Mouse (Mus musculus) neural tube, embryonic 14.5 days (tissue): ENCODE results near the gene A930017K11Rik. TPM values are rescaled to one million over a fixed set of nuclear protein-coding genes. Genes with fewer than 3 reads are reported as not detected.

Experiments
- ATAC-seq: fragments of 200-750 bp; cut with Nextera tagmentation; 2 replicates; pipeline ENCODE4 v1.8.0; 2017; ENCODE audit warnings: low read depth, mild to moderate bottlenecking, moderate TSS enrichment, moderate library complexity
- H3K27ac ChIP-seq: fragments of 300-500 bp; sonication (generic); 2 replicates; pipeline ENCODE4 v1.5.1; 2014; ENCODE audit warnings: low read depth, mild to moderate bottlenecking, control low read depth, low read length, moderate library complexity, mixed read lengths
- H3K27me3 ChIP-seq: fragments of 300-500 bp; sonication (generic); 2 replicates; pipeline ENCODE4 v1.6.1; 2014; ENCODE audit warnings: low read length; ENCODE audit not compliant: control insufficient read depth, insufficient read depth
- H3K36me3 ChIP-seq: fragments of 300-500 bp; sonication (generic); 2 replicates; pipeline ENCODE4 v1.6.1; 2014; ENCODE audit warnings: low read length, mixed read lengths; ENCODE audit not compliant: control insufficient read depth, insufficient read depth
- H3K4me1 ChIP-seq: fragments of 300-500 bp; sonication (generic); 2 replicates; pipeline ENCODE4 v1.6.1; 2014; ENCODE audit warnings: low read length; ENCODE audit not compliant: control insufficient read depth, insufficient read depth
- H3K4me2 ChIP-seq: fragments of 300-500 bp; sonication (generic); 2 replicates; pipeline ENCODE4 v1.6.1; 2014; ENCODE audit warnings: mild to moderate bottlenecking, low read depth, low read length, control low read depth
- H3K4me3 ChIP-seq: fragments of 300-500 bp; sonication (generic); 2 replicates; pipeline ENCODE4 v1.5.1; 2014; ENCODE audit warnings: low read depth, low read length, control low read depth, mixed read lengths
- H3K9ac ChIP-seq: fragments of 300-500 bp; sonication (generic); replicated peaks from 2 replicates; pipeline ENCODE4 v1.6.1; 2014; ENCODE audit warnings: low read depth, mild to moderate bottlenecking, control low read depth, low read length, mixed read lengths
- H3K9me3 ChIP-seq: fragments of 300-500 bp; sonication (generic); 2 replicates; pipeline ENCODE4 v1.6.1; 2016; ENCODE audit warnings: low read length; ENCODE audit not compliant: control insufficient read depth
- WGBS: fragments of 180-500 bp; shearing (Covaris S2); extraction: QIAGEN DNeasy Blood & Tissue Kit; methylation state at CpG from one replicate; pipeline ENCODE4 v1.1.7; 2014; 5-methylcytosine and 5-hydroxymethylcytosine counted together
- polyA plus RNA-seq: library from polyadenylated mRNA; unstranded; fragments of >200 nt; fragmentation: Nextera tagmentation; extraction: Ambion mirVana; gene quantifications from 2 replicates; pipeline ENCODE4 v1.2.1, GENCODE M21; 2014

A930017K11Rik gene
- polyA plus RNA-seq, 1 experiment from 2014 or later = 0.08 TPM

GRCm38 (mm10) chr17:25903061-25903460 is 49.3 kb downstream of the A930017K11Rik start:
- Histone ChIP-seq H3K9ac (no peak overlapping the region), H3K4me1 (no peaks in the 10 kb centered on the region), H3K4me3 (no peak overlapping the region), H3K36me3 (no peaks in the 10 kb centered on the region), H3K27ac (no peak overlapping the region), H3K27me3 (no peaks in the 10 kb centered on the region), H3K9me3 (no peaks in the 10 kb centered on the region), H3K4me2 (no peak overlapping the region)
- no peak for ATAC-seq
- 88% methylated on average over 3 of the region's 3 CpGs for WGBS

GRCm38 (mm10) chr17:25900193-25900592 is 52.2 kb downstream of the A930017K11Rik start:
- no peak for ATAC-seq
- Histone ChIP-seq H3K27ac (no peak overlapping the region), H3K27me3 (no peaks in the 10 kb centered on the region), H3K4me1 (no peaks in the 10 kb centered on the region), H3K9me3 (no peaks in the 10 kb centered on the region), H3K4me2 (no peak overlapping the region), H3K36me3 (no peaks in the 10 kb centered on the region), H3K9ac (no peak overlapping the region), H3K4me3 (no peak overlapping the region)
- WGBS = 92% methylated on average over 1 of the region's 1 CpGs

Other genes with a start within 250 kb of the A930017K11Rik start
- 2.6 and 9.0 TPM in 2 replicates for gene Gng13, start 235.4 kb downstream of the A930017K11Rik start, polyA plus RNA-seq
- 2.5 and 2.9 TPM in 2 replicates for gene Chtf18, start 225.1 kb downstream of the A930017K11Rik start, polyA plus RNA-seq
- gene Rpusd1, start 224.9 kb downstream of the A930017K11Rik start, polyA plus RNA-seq = 25.4 and 29.9 TPM in 2 replicates
- not detected in 2 replicates for gene Mslnl, start 216.5 kb downstream of the A930017K11Rik start, polyA plus RNA-seq
- 1.5 TPM in 1 of 2 replicates, not detected in the other for gene Msln, start 198.2 kb downstream of the A930017K11Rik start, polyA plus RNA-seq
- gene Narfl, start 178.8 kb downstream of the A930017K11Rik start, polyA plus RNA-seq = 25.4 and 25.9 TPM in 2 replicates
- 140 and 181 TPM in 2 replicates for gene Haghl, start 166.9 kb downstream of the A930017K11Rik start, polyA plus RNA-seq
- 0.17 and 0.23 TPM in 2 replicates for gene Ccdc78, start 166.0 kb downstream of the A930017K11Rik start, polyA plus RNA-seq
- 79.9 and 88.4 TPM in 2 replicates for gene Fam173a, start 159.7 kb downstream of the A930017K11Rik start, polyA plus RNA-seq
- 0.55 TPM in 1 of 2 replicates, not detected in the other for gene AC134908.4, start 156.9 kb downstream of the A930017K11Rik start, polyA plus RNA-seq
- gene Metrn, start 155.4 kb downstream of the A930017K11Rik start, polyA plus RNA-seq = 7.3 and 14.3 TPM in 2 replicates
- gene Fbxl16, start 143.5 kb downstream of the A930017K11Rik start, polyA plus RNA-seq = 35.2 and 39.4 TPM in 2 replicates
- gene Wdr24, start 128.9 kb downstream of the A930017K11Rik start, polyA plus RNA-seq = 29.5 and 31.8 TPM in 2 replicates
- 36.7 and 46.4 TPM in 2 replicates for gene Jmjd8, start 123.7 kb downstream of the A930017K11Rik start, polyA plus RNA-seq
- gene Stub1, start 119.2 kb downstream of the A930017K11Rik start, polyA plus RNA-seq = 335 and 351 TPM in 2 replicates
- 42.0 and 67.6 TPM in 2 replicates for gene Rhbdl1, start 115.3 kb downstream of the A930017K11Rik start, polyA plus RNA-seq
- gene Gm20683, start 110.8 kb downstream of the A930017K11Rik start, polyA plus RNA-seq = 8.2 and 10.6 TPM in 2 replicates
- gene Rhot2, start 107.7 kb downstream of the A930017K11Rik start, polyA plus RNA-seq = 6.6 and 10.4 TPM in 2 replicates
- 10.5 and 12.1 TPM in 2 replicates for gene Wdr90, start 91.1 kb downstream of the A930017K11Rik start, polyA plus RNA-seq
- gene Mcrip2, start 83.8 kb downstream of the A930017K11Rik start, polyA plus RNA-seq = 15.7 and 22.4 TPM in 2 replicates
- gene Mettl26, start 77.5 kb downstream of the A930017K11Rik start, polyA plus RNA-seq = 65.3 and 73.9 TPM in 2 replicates
- 0.30 and 0.67 TPM in 2 replicates for gene Wfikkn1, start 71.7 kb downstream of the A930017K11Rik start, polyA plus RNA-seq
- 25.1 and 29.6 TPM in 2 replicates for gene Rab40c, start 32.8 kb downstream of the A930017K11Rik start, polyA plus RNA-seq
- 66.4 and 76.8 TPM in 2 replicates for gene Pigq, start 7.6 kb downstream of the A930017K11Rik start, polyA plus RNA-seq
- not detected in 2 replicates for gene Nhlrc4, start 7.6 kb downstream of the A930017K11Rik start, polyA plus RNA-seq
- gene Capn15, start 33.2 kb upstream of the A930017K11Rik start, polyA plus RNA-seq = 21.1 and 24.6 TPM in 2 replicates
- gene Rab11fip3, start 117.0 kb upstream of the A930017K11Rik start, polyA plus RNA-seq = 29.0 and 34.1 TPM in 2 replicates
- gene Decr2, start 137.8 kb upstream of the A930017K11Rik start, polyA plus RNA-seq = 28.4 and 33.4 TPM in 2 replicates
- gene Nme4, start 143.0 kb upstream of the A930017K11Rik start, polyA plus RNA-seq = 10.8 and 16.3 TPM in 2 replicates
- 2.8 and 3.1 TPM in 2 replicates for gene Tmem8, start 160.7 kb upstream of the A930017K11Rik start, polyA plus RNA-seq
- gene Mrpl28, start 170.9 kb upstream of the A930017K11Rik start, polyA plus RNA-seq = 177 and 192 TPM in 2 replicates
- gene Axin1, start 186.1 kb upstream of the A930017K11Rik start, polyA plus RNA-seq = 7.1 and 7.7 TPM in 2 replicates
- 0.24 and 0.32 TPM in 2 replicates for gene Pdia2, start 246.5 kb upstream of the A930017K11Rik start, polyA plus RNA-seq